Mouse (Mus musculus): ENCODE results near the gene Sema6d. TPM values are rescaled to one million over a fixed set of nuclear protein-coding genes. Genes with fewer than 3 reads are reported as not detected.

Gene Sema6d
- total and polyA plus RNA-seq, 3 experiments = 0.05 TPM; not detected in 2

DNA sequence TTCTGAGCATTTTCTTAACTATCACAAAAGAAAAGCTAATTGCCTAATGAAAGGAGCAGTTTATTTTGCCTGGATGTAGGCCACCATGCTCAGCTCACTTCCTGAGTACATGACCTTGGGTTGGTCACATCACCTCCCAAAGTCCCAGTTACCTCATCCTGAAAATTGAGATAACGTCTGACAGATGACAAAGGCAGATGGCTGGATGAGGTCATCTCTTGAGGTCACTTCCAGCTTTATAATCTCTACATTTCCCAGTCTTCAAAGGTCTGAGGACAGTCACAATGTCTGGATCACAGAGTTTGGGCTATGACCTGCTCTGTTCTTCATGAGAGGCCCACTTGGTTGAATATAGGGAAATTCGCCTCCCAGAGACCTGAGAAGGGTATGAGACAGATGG, 366.1 kb downstream of the Sema6d start:
- Histone ChIP-seq H3K27me3 (ENCODE audit: insufficient read depth, low read length) (no peaks in the 10 kb centered on the region), H3K9me3 (replicated peaks) (peaks cover 13% of the 10 kb centered on the region), H3K36me3 (replicated peaks) (no peaks in the 10 kb centered on the region), H3K4me3 (ENCODE audit: low read depth, low read length) (no peak overlapping the region), H3K4me1 (ENCODE audit: insufficient read depth, low read depth, low read length) (no peaks in the 10 kb centered on the region)
- DNase-seq (ENCODE audit: low spot score) = no peak
- TF ChIP-seq GATA2 (IDR thresholded peaks at IDR 0.05; ENCODE audit: borderline replicate concordance, low read depth, low read length) (no peak), CTCF (IDR thresholded peaks at IDR 0.05; ENCODE audit: low read depth, low read length) (no peak), GATA1 (IDR thresholded peaks at IDR 0.05; ENCODE audit: borderline replicate concordance, low read length) (no peak), POLR2AphosphoS5 (IDR thresholded peaks at IDR 0.05; ENCODE audit: insufficient replicate concordance, low read depth, low read length) (no peak), TAL1 (conservative IDR thresholded peaks at IDR 0.05; ENCODE audit: low read depth, low read length) (no peak)
- no peak for ATAC-seq (ENCODE audit: extremely low read depth, insufficient number of reproducible peaks, low FRiP score, poor library complexity, severe bottlenecking)

GRCm38 (mm10) chr2:124456999-124457398, 367.2 kb downstream of the Sema6d start:
- TF ChIP-seq GATA1 (IDR thresholded peaks at IDR 0.05; ENCODE audit: borderline replicate concordance, low read length) = no peak
- no peak for TF ChIP-seq TAL1 (conservative IDR thresholded peaks at IDR 0.05; ENCODE audit: low read depth, low read length)
- no peak for TF ChIP-seq CTCF (IDR thresholded peaks at IDR 0.05; ENCODE audit: low read depth, low read length)
- no peak for TF ChIP-seq POLR2AphosphoS5 (IDR thresholded peaks at IDR 0.05; ENCODE audit: insufficient replicate concordance, low read depth, low read length)
- Histone ChIP-seq H3K27me3 (ENCODE audit: insufficient read depth, low read length) (no peaks in the 10 kb centered on the region), H3K4me1 (ENCODE audit: insufficient read depth, low read depth, low read length) (no peaks in the 10 kb centered on the region), H3K36me3 (replicated peaks) (no peaks in the 10 kb centered on the region), H3K4me3 (ENCODE audit: low read depth, low read length) (no peak overlapping the region), H3K9me3 (replicated peaks) (peaks cover 15% of the 10 kb centered on the region)
- DNase-seq (ENCODE audit: low spot score) (no peak), ATAC-seq (ENCODE audit: extremely low read depth, insufficient number of reproducible peaks, low FRiP score, poor library complexity, severe bottlenecking) (no peak)

GRCm38 (mm10) chr2:124458028-124458427, 368.3 kb downstream of the Sema6d start:
- Histone ChIP-seq H3K27me3 (ENCODE audit: insufficient read depth, low read length) (no peaks in the 10 kb centered on the region), H3K9me3 (replicated peaks) (peaks cover 17% of the 10 kb centered on the region), H3K4me3 (ENCODE audit: low read depth, low read length) (no peak overlapping the region), H3K36me3 (replicated peaks) (no peaks in the 10 kb centered on the region), H3K4me1 (ENCODE audit: insufficient read depth, low read depth, low read length) (no peaks in the 10 kb centered on the region)
- TF ChIP-seq CTCF (IDR thresholded peaks at IDR 0.05; ENCODE audit: low read depth, low read length) = no peak
- no peak for TF ChIP-seq POLR2AphosphoS5 (IDR thresholded peaks at IDR 0.05; ENCODE audit: insufficient replicate concordance, low read depth, low read length)
- TF ChIP-seq GATA2 (IDR thresholded peaks at IDR 0.05; ENCODE audit: borderline replicate concordance, low read depth, low read length) = no peak
- TF ChIP-seq GATA1 (IDR thresholded peaks at IDR 0.05; ENCODE audit: borderline replicate concordance, low read length) = no peak
- no peak for TF ChIP-seq TAL1 (conservative IDR thresholded peaks at IDR 0.05; ENCODE audit: low read depth, low read length)
- no peak for ATAC-seq (ENCODE audit: extremely low read depth, insufficient number of reproducible peaks, low FRiP score, poor library complexity, severe bottlenecking)
- DNase-seq (ENCODE audit: low spot score) = no peak

- peaks cover 26% of the 10 kb centered on the region for H3K9me3 ChIP-seq (replicated peaks)
- no peaks in the 10 kb centered on the region for H3K27me3 ChIP-seq (ENCODE audit: insufficient read depth, low read length)
- TF ChIP-seq GATA2 (IDR thresholded peaks at IDR 0.05; ENCODE audit: borderline replicate concordance, low read depth, low read length) (no peak), CTCF (IDR thresholded peaks at IDR 0.05; ENCODE audit: low read depth, low read length) (no peak), TAL1 (conservative IDR thresholded peaks at IDR 0.05; ENCODE audit: low read depth, low read length) (no peak), POLR2AphosphoS5 (IDR thresholded peaks at IDR 0.05; ENCODE audit: insufficient replicate concordance, low read depth, low read length) (no peak), GATA1 (IDR thresholded peaks at IDR 0.05; ENCODE audit: borderline replicate concordance, low read length) (no peak)
- ATAC-seq (ENCODE audit: extremely low read depth, insufficient number of reproducible peaks, low FRiP score, poor library complexity, severe bottlenecking) (no peak), DNase-seq (ENCODE audit: low spot score) (no peak)
- no peak overlapping the region for H3K4me3 ChIP-seq (ENCODE audit: low read depth, low read length)
- H3K36me3 ChIP-seq (replicated peaks) = no peaks in the 10 kb centered on the region
- no peaks in the 10 kb centered on the region for H3K4me1 ChIP-seq (ENCODE audit: insufficient read depth, low read depth, low read length)
Observed at GRCm38 (mm10) chr2:124460956-124461355, 371.2 kb downstream of the Sema6d start.

DNA sequence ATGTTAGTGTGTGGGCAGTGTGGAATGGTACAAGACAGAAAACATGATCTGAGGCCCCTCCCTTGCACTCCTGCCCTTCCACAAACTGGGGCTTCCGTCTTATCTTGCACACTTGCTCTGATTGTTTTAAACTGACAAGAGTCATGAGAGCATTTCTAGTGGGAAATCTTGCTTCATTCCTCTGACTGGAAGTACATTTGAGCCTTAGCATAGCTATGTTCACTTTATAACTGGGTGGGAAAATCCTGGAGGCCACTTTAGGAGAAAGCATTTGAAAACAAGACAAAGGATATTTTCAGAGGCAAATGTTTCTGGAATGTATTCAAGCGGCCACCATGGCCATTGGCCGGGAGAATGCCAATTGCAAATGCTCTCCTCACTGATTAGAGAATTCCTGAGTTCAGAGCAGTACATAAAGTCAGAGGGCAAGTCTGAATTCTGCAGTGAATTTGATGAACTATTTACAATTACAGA, 371.6 kb downstream of the Sema6d start:
- no peak for TF ChIP-seq GATA2 (IDR thresholded peaks at IDR 0.05; ENCODE audit: borderline replicate concordance, low read depth, low read length)
- TF ChIP-seq TAL1 (conservative IDR thresholded peaks at IDR 0.05; ENCODE audit: low read depth, low read length) = no peak
- TF ChIP-seq CTCF (IDR thresholded peaks at IDR 0.05; ENCODE audit: low read depth, low read length) = no peak
- TF ChIP-seq POLR2AphosphoS5 (IDR thresholded peaks at IDR 0.05; ENCODE audit: insufficient replicate concordance, low read depth, low read length) = no peak

DNA sequence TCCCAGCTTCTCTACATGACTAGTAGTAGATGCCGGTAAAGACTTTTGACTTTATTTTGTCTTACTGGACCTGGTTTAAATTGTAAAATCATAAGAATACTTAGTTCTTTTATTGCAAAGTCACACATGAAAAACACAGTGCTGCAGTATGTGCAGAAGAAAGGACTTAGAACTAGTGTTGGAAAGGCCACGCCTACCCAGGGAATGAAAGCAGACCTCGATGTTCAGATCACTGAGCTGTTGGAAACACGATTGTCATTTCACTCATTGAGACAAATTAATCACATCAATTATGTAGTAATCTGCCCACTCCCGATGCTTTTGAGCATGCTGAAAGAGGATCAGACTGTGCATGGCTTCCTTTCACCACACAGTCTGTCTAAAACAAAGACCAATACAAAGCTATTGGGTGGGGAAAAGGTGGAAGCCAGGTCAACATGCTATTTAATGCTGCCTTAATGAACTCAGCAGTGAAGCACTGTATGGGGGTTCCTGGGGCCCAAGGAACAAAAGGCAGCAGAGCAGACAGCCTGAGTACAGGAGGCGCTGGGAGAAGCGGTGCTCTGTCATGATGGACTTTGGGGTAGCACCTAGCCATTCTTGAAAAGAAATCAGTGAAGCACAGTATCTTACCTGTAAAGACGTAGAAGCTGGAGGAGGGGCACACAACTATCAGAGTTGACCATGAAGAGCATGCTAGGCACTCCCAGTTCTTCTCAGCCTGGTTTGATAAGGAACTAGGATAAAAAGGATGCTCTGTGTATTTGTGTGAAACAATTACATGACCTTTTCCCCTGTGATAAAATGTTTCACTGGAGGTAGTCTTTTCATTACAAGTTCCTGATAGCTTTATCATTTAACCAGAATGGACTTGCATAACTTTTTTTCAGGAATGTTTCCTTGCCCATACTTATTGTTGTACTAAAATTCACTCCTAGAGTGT, 375.5 kb downstream of the Sema6d start:
- no peak for TF ChIP-seq TAL1 (conservative IDR thresholded peaks at IDR 0.05; ENCODE audit: low read depth, low read length)
- TF ChIP-seq CTCF (IDR thresholded peaks at IDR 0.05; ENCODE audit: low read depth, low read length) = no peak
- TF ChIP-seq GATA1 (IDR thresholded peaks at IDR 0.05; ENCODE audit: borderline replicate concordance, low read length) = no peak
- TF ChIP-seq POLR2AphosphoS5 (IDR thresholded peaks at IDR 0.05; ENCODE audit: insufficient replicate concordance, low read depth, low read length) = no peak
- TF ChIP-seq GATA2 (IDR thresholded peaks at IDR 0.05; ENCODE audit: borderline replicate concordance, low read depth, low read length) = no peak

More for the DNA sequence above, 371.6 kb downstream of the Sema6d start:
- Histone ChIP-seq H3K36me3 (replicated peaks) (no peaks in the 10 kb centered on the region), H3K4me1 (ENCODE audit: insufficient read depth, low read depth, low read length) (no peaks in the 10 kb centered on the region), H3K9me3 (replicated peaks) (peaks cover 24% of the 10 kb centered on the region), H3K27me3 (ENCODE audit: insufficient read depth, low read length) (no peaks in the 10 kb centered on the region), H3K4me3 (ENCODE audit: low read depth, low read length) (no peak overlapping the region)
- ATAC-seq (ENCODE audit: extremely low read depth, insufficient number of reproducible peaks, low FRiP score, poor library complexity, severe bottlenecking) (no peak), DNase-seq (ENCODE audit: low spot score) (no peak)

More for the DNA sequence above, 375.5 kb downstream of the Sema6d start:
- Histone ChIP-seq H3K36me3 (replicated peaks) (no peaks in the 10 kb centered on the region), H3K27me3 (ENCODE audit: insufficient read depth, low read length) (no peaks in the 10 kb centered on the region), H3K4me3 (ENCODE audit: low read depth, low read length) (no peak overlapping the region), H3K4me1 (ENCODE audit: insufficient read depth, low read depth, low read length) (no peaks in the 10 kb centered on the region), H3K9me3 (replicated peaks) (peaks cover 33% of the 10 kb centered on the region)
- DNase-seq (ENCODE audit: low spot score) = no peak
- ATAC-seq (ENCODE audit: extremely low read depth, insufficient number of reproducible peaks, low FRiP score, poor library complexity, severe bottlenecking) = no peak
